Mouse (Mus musculus) heart, embryonic 14.5 days (tissue): ENCODE measurements around the gene Sdhaf1. TPM values are rescaled to one million over a fixed set of nuclear protein-coding genes. Genes with fewer than 3 reads are reported as not detected.

ENCODE experiments used
- ATAC-seq: fragments of 200-750 bp; cut with Nextera tagmentation; 2 replicates; pipeline ENCODE4 v1.8.0; 2017; ENCODE audit warnings: low read depth, moderate TSS enrichment; ENCODE audit not compliant: insufficient number of reproducible peaks, insufficient read depth, low FRiP score
- H3K27ac ChIP-seq, 2 experiments: fragments of 200-500 bp in 1 of 2; fragments of 300-500 bp in 1 of 2; sonication (generic) in 1 of 2; replicated peaks in 1 of 2; 2 replicates each; pipeline ENCODE4 v1.5.1; 2012 to 2014; ENCODE audit warnings: low read depth in 2 of 2, low read length in 2 of 2, control low read depth in 1 of 2, mild to moderate bottlenecking in 1 of 2, mixed read lengths in 1 of 2; ENCODE audit not compliant: control insufficient read depth in 1 of 2, insufficient read depth in 1 of 2
- H3K27me3 ChIP-seq: fragments of 300-500 bp; sonication (generic); 2 replicates; pipeline ENCODE4 v1.6.1; 2014; ENCODE audit warnings: mild to moderate bottlenecking, low read length, control low read depth; ENCODE audit not compliant: control insufficient read depth, insufficient read depth
- H3K36me3 ChIP-seq: fragments of 300-500 bp; sonication (generic); 2 replicates; pipeline ENCODE4 v1.6.1; 2014; ENCODE audit warnings: mild to moderate bottlenecking, control low read depth, low read length, mixed read lengths; ENCODE audit not compliant: control insufficient read depth, insufficient read depth
- H3K4me1 ChIP-seq, 2 experiments: fragments of 200-500 bp in 1 of 2; fragments of 300-500 bp in 1 of 2; sonication (generic) in 1 of 2; 2 replicates each; pipeline ENCODE4 v1.6.1; 2012 to 2014; ENCODE audit warnings: low read length in 2 of 2, control low read depth in 1 of 2, mixed read lengths in 1 of 2; ENCODE audit not compliant: control insufficient read depth in 2 of 2, insufficient read depth in 2 of 2
- H3K4me2 ChIP-seq: fragments of 300-500 bp; sonication (generic); 2 replicates; pipeline ENCODE4 v1.6.1; 2014; ENCODE audit warnings: mild to moderate bottlenecking, low read length
- H3K4me3 ChIP-seq, 2 experiments: fragments of 200-500 bp in 1 of 2; fragments of 300-500 bp in 1 of 2; sonication (generic) in 1 of 2; 2 replicates each; pipeline ENCODE4 v1.5.1; 2012 to 2014; ENCODE audit warnings: low read length in 2 of 2, mild to moderate bottlenecking in 2 of 2, control low read depth in 1 of 2, low read depth in 1 of 2, moderate library complexity in 1 of 2; ENCODE audit not compliant: control insufficient read depth in 1 of 2, insufficient read depth in 1 of 2
- H3K9ac ChIP-seq: fragments of 300-500 bp; sonication (generic); 2 replicates; pipeline ENCODE4 v1.6.1; 2014; ENCODE audit warnings: mild to moderate bottlenecking, low read length
- H3K9me3 ChIP-seq: fragments of 300-500 bp; sonication (generic); 2 replicates; pipeline ENCODE4 v1.6.1; 2016; ENCODE audit warnings: low read length, control low read depth; ENCODE audit not compliant: control insufficient read depth
- WGBS: fragments of 180-500 bp; shearing (Covaris S2); extraction: QIAGEN DNeasy Blood & Tissue Kit; methylation state at CpG from one replicate; pipeline ENCODE4 v1.1.7; 2014; 5-methylcytosine and 5-hydroxymethylcytosine counted together
- polyA plus RNA-seq: library from polyadenylated mRNA; unstranded; fragments of >200 nt; fragmentation: Nextera tagmentation; extraction: Ambion mirVana; gene quantifications from 2 replicates; pipeline ENCODE4 v1.2.1, GENCODE M21; 2014

The Sdhaf1 gene
- polyA plus RNA-seq, 1 experiment from 2014 or later, result 17.9 TPM

- H3K9me3 ChIP-seq, result no peaks in the 10 kb centered on the region
- no peaks in the 10 kb centered on the region for H3K27me3 ChIP-seq
- no peak overlapping the region for H3K9ac ChIP-seq
- H3K4me1 ChIP-seq, result peaks cover 8 to 27% of the 10 kb centered on the region in 2 experiments
- H3K36me3 ChIP-seq, result no peaks in the 10 kb centered on the region
- no peak overlapping the region for H3K4me2 ChIP-seq
- no peak for ATAC-seq
- 55% methylated on average over 2 of the region's 2 CpGs for WGBS
- H3K4me3 ChIP-seq, result no peak overlapping the region
- H3K27ac ChIP-seq, result no peak overlapping the region
These were observed 1.7 kb upstream of the Sdhaf1 start for GRCm38 (mm10) chr7:30325364-30325763.

- H3K4me3 ChIP-seq, result no peak overlapping the region
- H3K27ac ChIP-seq, result no peak overlapping the region
- H3K36me3 ChIP-seq, result no peaks in the 10 kb centered on the region
- peaks cover 8 to 27% of the 10 kb centered on the region in 2 experiments for H3K4me1 ChIP-seq
- H3K9me3 ChIP-seq, result no peaks in the 10 kb centered on the region
- no peaks in the 10 kb centered on the region for H3K27me3 ChIP-seq
- ATAC-seq, result no peak
- H3K4me2 ChIP-seq, result no peak overlapping the region
- 75% methylated on average over 5 of the region's 5 CpGs for WGBS
- H3K9ac ChIP-seq, result no peak overlapping the region
These were observed 727 bp upstream of the Sdhaf1 start for GRCm38 (mm10) chr7:30324300-30324944.

- Histone ChIP-seq H3K4me1 (peaks cover 6 to 25% of the 10 kb centered on the region in 2 experiments), H3K9me3 (no peaks in the 10 kb centered on the region), H3K36me3 (no peaks in the 10 kb centered on the region), H3K4me2 (peak overlapping the region; percentile 89), H3K27me3 (no peaks in the 10 kb centered on the region), H3K27ac (peak overlapping the region; percentile 86 to 92), H3K4me3 (peak overlapping the region; percentile 39 to 80), H3K9ac (peak overlapping the region; percentile 72)
- ATAC-seq, result no peak
- 34% methylated on average over 6 of the region's 6 CpGs for WGBS
These were observed 830 bp downstream of the Sdhaf1 start for GRCm38 (mm10) chr7:30322865-30323264.

- H3K4me3 ChIP-seq, result peak overlapping the region; percentile 80 to 83
- WGBS, result under 1% methylated on average over 20 of the region's 20 CpGs
- ATAC-seq, result peak; percentile 98
These were observed 1.4 kb downstream of the Sdhaf1 start for GRCm38 (mm10) chr7:30322285-30322667.

GRCm38 (mm10) chr7:30321539-30322284, 2.0 kb downstream of the Sdhaf1 start, which contains the start of gene E130208F15Rik:
Gene E130208F15Rik, plus strand, starts transcription at chr7:30321740.
- H3K4me3 ChIP-seq, result peak within 1 kb of the TSS; percentile 80 to 83
- H3K27ac ChIP-seq, result peak within 1 kb of the TSS; percentile 88 to 92
- peak; percentile 38 for ATAC-seq
- H3K9me3 ChIP-seq, result no peaks in the 10 kb centered on the region
- H3K4me1 ChIP-seq, result peaks cover 3 to 14% of the 10 kb centered on the region in 2 experiments; a peak in 3 of 4 replicates
- peak within 1 kb of the TSS; percentile 93 for H3K9ac ChIP-seq
- H3K4me2 ChIP-seq, result peak within 1 kb of the TSS; percentile 89
- H3K36me3 ChIP-seq, result no peaks in the 10 kb centered on the region
- under 1% methylated on average over 63 of the region's 63 CpGs for WGBS
- H3K27me3 ChIP-seq, result no peaks in the 10 kb centered on the region

More at GRCm38 (mm10) chr7:30322285-30322667, 1.4 kb downstream of the Sdhaf1 start:
- Histone ChIP-seq H3K36me3 (no peaks in the 10 kb centered on the region), H3K4me1 (peaks cover 6 to 19% of the 10 kb centered on the region in 2 experiments), H3K9me3 (no peaks in the 10 kb centered on the region), H3K27ac (peak overlapping the region; percentile 88 to 92), H3K4me2 (peak overlapping the region; percentile 89), H3K27me3 (no peaks in the 10 kb centered on the region), H3K9ac (peak overlapping the region; percentile 93)

- H3K9ac ChIP-seq, result peak overlapping the region; percentile 93
- 0 out of 4 replicates have a peak overlapping the region, but pooled peaks of 1 of the 2 experiments have one; percentile 92 for H3K27ac ChIP-seq
- peak overlapping the region in 1 of 2 experiments; percentile 80; a peak in 2 of 4 replicates for H3K4me3 ChIP-seq
- no peaks in the 10 kb centered on the region for H3K36me3 ChIP-seq
- H3K27me3 ChIP-seq, result no peaks in the 10 kb centered on the region
- ATAC-seq, result no peak
- peaks cover 3 to 14% of the 10 kb centered on the region in 2 experiments; a peak in 3 of 4 replicates for H3K4me1 ChIP-seq
- H3K9me3 ChIP-seq, result no peaks in the 10 kb centered on the region
- peak overlapping the region; percentile 89 for H3K4me2 ChIP-seq
- WGBS, result 81% methylated on average over 2 of the region's 2 CpGs
These were observed 2.7 kb downstream of the Sdhaf1 start for GRCm38 (mm10) chr7:30320946-30321345.

- peaks cover 9 to 21% of the 10 kb centered on the region in 2 experiments for H3K4me1 ChIP-seq
- ATAC-seq, result no peak
- WGBS, result 81% methylated on average over 3 of the region's 3 CpGs
These were observed 5.6 kb downstream of the Sdhaf1 start for GRCm38 (mm10) chr7:30318142-30318541.

More at GRCm38 (mm10) chr7:30318142-30318541, 5.6 kb downstream of the Sdhaf1 start:
- Histone ChIP-seq H3K4me3 (no peak overlapping the region), H3K9me3 (no peaks in the 10 kb centered on the region), H3K27ac (no peak overlapping the region), H3K9ac (no peak overlapping the region), H3K27me3 (no peaks in the 10 kb centered on the region), H3K4me2 (no peak overlapping the region), H3K36me3 (0 out of 2 replicates have a peak, but pooled peaks cover under 1% of the 10 kb centered on the region)
